Mouse (Mus musculus) cortical plate, adult 2 months (tissue): ENCODE measurements at regions not wholly inside any gene's neighbourhood (a gene's known extent, or its start where the extent isn't known, plus 50 kb on each side); places are given as distances from the start of the nearest gene placed in this dataset.

ENCODE experiments used
- CTCF ChIP-seq: fragments of 200-500 bp; IDR thresholded peaks from 2 replicates; pipeline ENCODE4 v1.5.1; 2011; ENCODE audit warnings: mild to moderate bottlenecking, control low read depth, low read length; ENCODE audit not compliant: insufficient read depth; ENCODE audit errors: extremely low read depth
- POLR2A ChIP-seq: fragments of 200-500 bp; IDR thresholded peaks from 2 replicates; pipeline ENCODE4 v1.6.1; 2011; ENCODE audit warnings: mild to moderate bottlenecking, low read length, control low read depth; ENCODE audit not compliant: insufficient read depth; ENCODE audit errors: extremely low read depth

- no peak for TF ChIP-seq POLR2A
- TF ChIP-seq CTCF, result no peak
These were observed 78.6 kb downstream of the Gpr65 start for GRCm38 (mm10) chr12:98347056-98347455.
